Mouse (Mus musculus) Patski (cell line): ENCODE measurements around the gene Flrt1. TPM values are rescaled to one million over a fixed set of nuclear protein-coding genes. Genes with fewer than 3 reads are reported as not detected.
"Not testable (repeated sequence)": the region's sequence is repeated elsewhere in the genome, so short reads cannot be mapped to it uniquely, and the experiment has no call there.

Experiments used
- ATAC-seq: fragments of 100-300 bp; one replicate; pipeline ENCODE4 v1.8.0; 2021
- CTCF ChIA-PET: fragments of 350-600 bp; sonication (Branson Sonifier 250); formaldehyde crosslinking; loops from one replicate; lab custom pipeline; 2022; ENCODE audit warnings: inconsistent platforms; lab: Charles Lee
- POLR2A ChIA-PET: fragments of 350-600 bp; sonication (Branson Sonifier 250); formaldehyde crosslinking; loops from one replicate; lab custom pipeline; 2022; ENCODE audit warnings: antibody characterized with exemption, inconsistent platforms; lab: Charles Lee
- DNase-seq: peaks from one replicate; pipeline ENCODE4 v3.0.0-alpha.2; 2011; ENCODE audit warnings: low read depth, low spot score
- H3K27me3 ChIP-seq: fragments of 371-371 bp; one replicate; pipeline ENCODE4 v1.5.1; 2021
- CTCF ChIP-seq: fragments of 100-300 bp; IDR thresholded peaks from one replicate; pipeline ENCODE4 v1.5.1; 2021
- in situ Hi-C: fragments of 300-500 bp; cut with MboI; formaldehyde crosslinking; loops from 3 replicates; pipeline ENCODE4 v1.11.1; 2018; ENCODE audit warnings: low pct_unique_long_range_greater_than_20kb, mixed read lengths
- polyA plus RNA-seq: library from polyadenylated mRNA; unstranded; gene quantifications from one replicate; pipeline ENCODE4 v1.2.3, GENCODE M21; 2021

The Flrt1 gene
- polyA plus RNA-seq, 1 experiment from 2014 or later, result 12.6 TPM

GRCm38 (mm10) chr19:7090369-7091064 is 15.0 kb downstream of the Flrt1 start:
- CTCF ChIA-PET, result interaction anchor here (1.0 to 1.4 kb wide), 2 partner anchors 9 to 44 kb away, joined by 3 read pairs; no protein-coding TSS in a partner anchor
- in situ Hi-C loops, result no loop called here
- ATAC-seq (no peak), DNase-seq (no peak)
- no peak for TF ChIP-seq CTCF
- POLR2A ChIA-PET, result interaction anchor here (0.6 to 1.6 kb wide), 7 partner anchors 10 to 122 kb away, joined by 3 to 8 read pairs (median 5); partner anchors contain the start of gene Flrt1
- H3K27me3 ChIP-seq, result no peaks in the 10 kb centered on the region

GRCm38 (mm10) chr19:7089842-7090251 is 15.7 kb downstream of the Flrt1 start:
- H3K27me3 ChIP-seq, result no peaks in the 10 kb centered on the region
- DNase-seq, result no peak
- no peak for TF ChIP-seq CTCF
- CTCF ChIA-PET, result interaction anchor here (1.0 kb wide), 1 partner anchor 8 kb away, joined by 3 read pairs; no protein-coding TSS in a partner anchor
- ATAC-seq, result no peak
- POLR2A ChIA-PET, result interaction anchor here (1.0 to 1.5 kb wide), 2 partner anchors 11 kb away, joined by 3 to 8 read pairs; no protein-coding TSS in a partner anchor
- in situ Hi-C loops, result no loop called here

- H3K27me3 ChIP-seq, result no peaks in the 10 kb centered on the region
- CTCF ChIA-PET, result interaction anchor here (0.6 kb wide), 1 partner anchor 17 kb away, joined by 3 read pairs; no protein-coding TSS in a partner anchor
- no peak for TF ChIP-seq CTCF
- ATAC-seq, result no peak
- no peak for DNase-seq
- in situ Hi-C loops, result no loop called here
- POLR2A ChIA-PET, result no interaction called here
These were observed 16.5 kb downstream of the Flrt1 start for GRCm38 (mm10) chr19:7089050-7089449.

- no peaks in the 10 kb centered on the region for H3K27me3 ChIP-seq
- DNase-seq (no peak), ATAC-seq (no peak)
- ChIA-PET CTCF (no interaction called here), POLR2A (no interaction called here)
- TF ChIP-seq CTCF, result no peak
- in situ Hi-C loops, result no loop called here
These were observed 17.0 kb downstream of the Flrt1 start for GRCm38 (mm10) chr19:7088558-7088957.

- in situ Hi-C loops, result no loop called here
- CTCF ChIA-PET, result interaction anchor here (0.7 kb wide), 1 partner anchor 24 kb away, joined by 3 read pairs; no protein-coding TSS in a partner anchor
- ATAC-seq, result no peak
- no peaks in the 10 kb centered on the region for H3K27me3 ChIP-seq
- POLR2A ChIA-PET, result no interaction called here
- no peak for DNase-seq
- no peak for TF ChIP-seq CTCF
These were observed 20.8 kb downstream of the Flrt1 start for GRCm38 (mm10) chr19:7084734-7085133.

- ChIA-PET POLR2A (interaction anchor here (0.6 kb wide), 1 partner anchor 105 kb away, joined by 3 read pairs; no protein-coding TSS in a partner anchor), CTCF (interaction anchor here (1.0 kb wide), 1 partner anchor 122 kb away, joined by 3 read pairs; no protein-coding TSS in a partner anchor)
- H3K27me3 ChIP-seq, result no peaks in the 10 kb centered on the region
- no peak for TF ChIP-seq CTCF
- ATAC-seq (no peak), DNase-seq (no peak)
- in situ Hi-C loops, result no loop called here
These were observed 22.3 kb downstream of the Flrt1 start for GRCm38 (mm10) chr19:7083035-7083794.

- H3K27me3 ChIP-seq, result no peaks in the 10 kb centered on the region
- POLR2A ChIA-PET, result no interaction called here
- DNase-seq, result peak; percentile 75
- TF ChIP-seq CTCF, result no peak
- CTCF ChIA-PET, result interaction anchor here (0.8 to 1.3 kb wide), 3 partner anchors 9 to 10 kb away, joined by 3 read pairs; no protein-coding TSS in a partner anchor
- peak; percentile 48 for ATAC-seq
- in situ Hi-C loops, result no loop called here
These were observed 23.8 kb downstream of the Flrt1 start for GRCm38 (mm10) chr19:7081516-7082266.

- ChIA-PET CTCF (interaction anchor here (1.1 to 1.8 kb wide), 2 partner anchors 9 to 10 kb away, joined by 3 to 5 read pairs; no protein-coding TSS in a partner anchor), POLR2A (interaction anchor here (0.5 to 1.0 kb wide), 2 partner anchors 12 to 34 kb away, joined by 3 read pairs; no protein-coding TSS in a partner anchor)
- H3K27me3 ChIP-seq, result no peaks in the 10 kb centered on the region
- ATAC-seq (no peak), DNase-seq (no peak)
- in situ Hi-C loops, result no loop called here
- TF ChIP-seq CTCF, result no peak
These were observed 27.3 kb downstream of the Flrt1 start for GRCm38 (mm10) chr19:7078271-7078670.

GRCm38 (mm10) chr19:7077666-7078065 is 27.9 kb downstream of the Flrt1 start:
- no peaks in the 10 kb centered on the region for H3K27me3 ChIP-seq
- ATAC-seq, result no peak
- POLR2A ChIA-PET, result no interaction called here

GRCm38 (mm10) chr19:7075336-7075735 is 30.2 kb downstream of the Flrt1 start:
- CTCF ChIA-PET, result interaction anchor here (1.2 to 1.4 kb wide), 3 partner anchors 9 to 86 kb away, joined by 3 read pairs; no protein-coding TSS in a partner anchor
- ATAC-seq, in situ Hi-C loops, H3K27me3 ChIP-seq, DNase-seq, POLR2A ChIA-PET: not testable (repeated sequence)

More at GRCm38 (mm10) chr19:7077666-7078065, 27.9 kb downstream of the Flrt1 start:
- no peak for TF ChIP-seq CTCF
- in situ Hi-C loops, result no loop called here
- CTCF ChIA-PET, result interaction anchor here (1.1 kb wide), 1 partner anchor 10 kb away, joined by 3 read pairs; no protein-coding TSS in a partner anchor
- no peak for DNase-seq
